9 mouse cellular contexts compared by ENCODE assay signal in genomic region chr7:144938661-144939343, GRCm38 (mm10). TPM values are rescaled to one million over a fixed set of nuclear protein-coding genes. Genes with fewer than 3 reads are reported as not detected.
DNase-seq lines count a peak whose midpoint lies in the region; ATAC-seq and TF ChIP-seq lines count a peak whose summit lies in the region.
"Had no signal": no experiment of that assay in that cellular context is flagged by ENCODE, and none has a peak within 500 bp of the region (broad histone marks: within the 10 kb centered on the region; RNA-seq: fewer than 3 reads in every experiment).

No protein-coding gene starts in this region.

- no peak for TF ChIP-seq POLR2A in liver, adult 2 months (IDR thresholded peaks at IDR 0.05; ENCODE audit: extremely low read depth, insufficient read depth, low read length)

- no peak for ATAC-seq in embryonic facial prominence, embryonic 11.5 days (replicated peaks; ENCODE audit: insufficient number of reproducible peaks, low FRiP score, low TSS enrichment, low read depth)
- no peak for ATAC-seq in hindbrain, embryonic 14.5 days (ENCODE audit: low FRiP score)
- no peak for ATAC-seq in liver, postnatal 0 days
- no peak for ATAC-seq in stomach, embryonic 16.5 days (ENCODE audit: insufficient read depth, low FRiP score)

- TF ChIP-seq CTCF in liver, adult 2 months (IDR thresholded peaks at IDR 0.05; ENCODE audit: low read depth, low read length): no peak
- no peak for TF ChIP-seq CTCF in liver, postnatal 0 days (IDR thresholded peaks at IDR 0.05; ENCODE audit: low read depth)

- WGBS in liver, adult 2 months: under 1% methylated on average over 32 of the region's 32 CpGs
- under 1% methylated on average over 32 of the region's 32 CpGs for WGBS in embryonic facial prominence, embryonic 11.5 days
- under 1% methylated on average over 32 of the region's 32 CpGs for WGBS in hindbrain, embryonic 14.5 days
- WGBS in liver, postnatal 0 days (ENCODE audit: insufficient replicate concordance): under 1% methylated on average over 31 of the region's 32 CpGs
- under 1% methylated on average over 32 of the region's 32 CpGs for WGBS in stomach, embryonic 16.5 days

- H3K4me2 ChIP-seq in embryonic facial prominence, embryonic 11.5 days (ENCODE audit: low read depth, low read length): peak overlapping the region; percentile 76
- peak overlapping the region; percentile 97 for H3K4me2 ChIP-seq in hindbrain, embryonic 14.5 days (replicated peaks)
- peak overlapping the region; percentile 95 for H3K4me2 ChIP-seq in liver, postnatal 0 days (ENCODE audit: low read depth, low read length)
- H3K4me2 ChIP-seq in stomach, embryonic 16.5 days (ENCODE audit: low read depth, low read length): peak overlapping the region; percentile 98

- no peaks in the 10 kb centered on the region for H3K9me3 ChIP-seq in embryonic facial prominence, embryonic 11.5 days (replicated peaks; ENCODE audit: control insufficient read depth, low read length)
- H3K9me3 ChIP-seq in hindbrain, embryonic 14.5 days (ENCODE audit: control insufficient read depth, low read length): no peaks in the 10 kb centered on the region
- H3K9me3 ChIP-seq in liver, postnatal 0 days (ENCODE audit: low read length): no peaks in the 10 kb centered on the region
- no peaks in the 10 kb centered on the region for H3K9me3 ChIP-seq in stomach, embryonic 16.5 days (replicated peaks; ENCODE audit: control insufficient read depth, low read length)

- DNase-seq in liver, adult 2 months (ENCODE audit: extremely low read depth, low read depth, low spot score): no peak
- DNase-seq in liver: no peak
- peak; percentile 37 for DNase-seq in embryonic facial prominence, embryonic 11.5 days (ENCODE audit: low spot score)
- no peak for DNase-seq in hindbrain, embryonic 14.5 days (ENCODE audit: low spot score)
- DNase-seq in liver, postnatal 0 days: no peak
- DNase-seq in thymus, postnatal 36 days: no peak
- no peak for DNase-seq in urinary bladder, postnatal 36 days (ENCODE audit: low spot score in 2 of 2)

- no peaks in the 10 kb centered on the region for H3K79me2 ChIP-seq in liver, adult 2 months (ENCODE audit: control insufficient read depth, insufficient read depth, low read length)

- TF ChIP-seq EP300 in liver, postnatal 0 days (IDR thresholded peaks at IDR 0.05; ENCODE audit: low read depth): no peak

- peak overlapping the region; percentile 84 for H3K9ac ChIP-seq in liver, adult 2 months (ENCODE audit: low read depth, low read length)
- peak overlapping the region; percentile 83 for H3K9ac ChIP-seq in embryonic facial prominence, embryonic 11.5 days (replicated peaks; ENCODE audit: low read length)
- H3K9ac ChIP-seq in hindbrain, embryonic 14.5 days: peak overlapping the region; percentile 60
- peak overlapping the region; percentile 61 for H3K9ac ChIP-seq in liver, postnatal 0 days (replicated peaks)
- H3K9ac ChIP-seq in stomach, embryonic 16.5 days (ENCODE audit: low read length): peak overlapping the region; percentile 71

- H3K4me1 ChIP-seq in liver, adult 2 months (ENCODE audit: control insufficient read depth, insufficient read depth, low read length): peaks cover 19% of the 10 kb centered on the region
- H3K4me1 ChIP-seq in embryonic facial prominence, embryonic 11.5 days (ENCODE audit: control insufficient read depth, insufficient read depth, low read length): no peaks in the 10 kb centered on the region; the same call in 1 of the 2 replicates
- H3K4me1 ChIP-seq in hindbrain, embryonic 14.5 days (replicated peaks; ENCODE audit: control insufficient read depth, insufficient read depth, low read length): peaks cover 57% of the 10 kb centered on the region
- H3K4me1 ChIP-seq in liver, postnatal 0 days (ENCODE audit: insufficient read depth): peaks cover 38% of the 10 kb centered on the region
- peaks cover 24% of the 10 kb centered on the region for H3K4me1 ChIP-seq in stomach, embryonic 16.5 days (ENCODE audit: control insufficient read depth, insufficient read depth, low read length)

- no peaks in the 10 kb centered on the region for H3K36me3 ChIP-seq in liver, adult 2 months (ENCODE audit: control insufficient read depth, insufficient read depth, low read length)
- peaks cover 7% of the 10 kb centered on the region; the same call in 1 of the 2 replicates for H3K36me3 ChIP-seq in embryonic facial prominence, embryonic 11.5 days (replicated peaks; ENCODE audit: control insufficient read depth, insufficient read depth, low read depth, low read length)
- no peaks in the 10 kb centered on the region for H3K36me3 ChIP-seq in hindbrain, embryonic 14.5 days (replicated peaks; ENCODE audit: control insufficient read depth, insufficient read depth)
- H3K36me3 ChIP-seq in liver, postnatal 0 days (replicated peaks; ENCODE audit: insufficient read depth, low read length): no peaks in the 10 kb centered on the region
- H3K36me3 ChIP-seq in stomach, embryonic 16.5 days (ENCODE audit: control insufficient read depth, insufficient read depth, low read length): no peaks in the 10 kb centered on the region

- no peaks in the 10 kb centered on the region for H3K27me3 ChIP-seq in liver, adult 2 months (ENCODE audit: control insufficient read depth, insufficient read depth, low read length)
- H3K27me3 ChIP-seq in embryonic facial prominence, embryonic 11.5 days (ENCODE audit: control insufficient read depth, insufficient read depth, low read length): no peaks in the 10 kb centered on the region
- H3K27me3 ChIP-seq in hindbrain, embryonic 14.5 days (ENCODE audit: control insufficient read depth, insufficient read depth, low read length): peaks cover 58% of the 10 kb centered on the region
- peaks cover 61% of the 10 kb centered on the region for H3K27me3 ChIP-seq in liver, postnatal 0 days (ENCODE audit: insufficient read depth, low read length)
- H3K27me3 ChIP-seq in stomach, embryonic 16.5 days (ENCODE audit: control insufficient read depth, insufficient read depth, low read length): no peaks in the 10 kb centered on the region

- H3K4me3 ChIP-seq in liver, adult 2 months (ENCODE audit: insufficient read depth, low read depth, low read length): peak overlapping the region; percentile 82
- H3K4me3 ChIP-seq in embryonic facial prominence, embryonic 11.5 days (ENCODE audit: low read depth, low read length): peak overlapping the region; percentile 71
- peak overlapping the region; percentile 45 for H3K4me3 ChIP-seq in hindbrain, embryonic 14.5 days (replicated peaks; ENCODE audit: low read length)
- H3K4me3 ChIP-seq in liver, postnatal 0 days (ENCODE audit: low read depth, low read length): peak overlapping the region; percentile 64
- H3K4me3 ChIP-seq in stomach, embryonic 16.5 days (replicated peaks; ENCODE audit: low read length): peak overlapping the region; percentile 57

- H3K27ac ChIP-seq in liver, adult 2 months (replicated peaks; ENCODE audit: insufficient read depth, low read depth, low read length): 0 out of 2 replicates have a peak overlapping the region, but pooled peaks have one; percentile 5
- peak overlapping the region; percentile 86 for H3K27ac ChIP-seq in embryonic facial prominence, embryonic 11.5 days (replicated peaks; ENCODE audit: low read depth, low read length)
- no peak overlapping the region for H3K27ac ChIP-seq in hindbrain, embryonic 14.5 days
- H3K27ac ChIP-seq in liver, postnatal 0 days (ENCODE audit: low read depth): 0 out of 2 replicates have a peak overlapping the region, but pooled peaks have one; percentile 6
- H3K27ac ChIP-seq in stomach, embryonic 16.5 days (ENCODE audit: low read length): peak overlapping the region; percentile 81

RNA-seq across cellular contexts. Expression of gene Ccnd1, which starts 0.9 kb away (rescaled TPM):
- 42.5 and 49.3 TPM in 2 replicates for total RNA-seq in liver, adult 2 months (2014; rRNA removed)
- 36.4 and 55.0 TPM in 2 replicates for polyA plus RNA-seq in liver, adult 2 months (2012; rRNA removed)
- polyA plus RNA-seq in embryonic facial prominence, embryonic 11.5 days (2014; fragmentation: Nextera tagmentation; extraction: Ambion mirVana): 208 and 223 TPM in 2 replicates
- 28.1 and 35.6 TPM in 2 replicates for polyA plus RNA-seq in hindbrain, embryonic 14.5 days (2014; fragmentation: Nextera tagmentation; extraction: Ambion mirVana)
- 10.1 TPM in 2 replicates for polyA plus RNA-seq in liver, postnatal 0 days (2015; fragmentation: Nextera tagmentation; extraction: Ambion mirVana)
- polyA plus RNA-seq in stomach, embryonic 16.5 days (2015; fragmentation: Nextera tagmentation; extraction: Ambion mirVana): 59.0 and 65.4 TPM in 2 replicates

RNA-seq across cellular contexts. Expression of gene LTO1, which starts 23.9 kb away (rescaled TPM):
- total RNA-seq in liver, adult 2 months (2014; rRNA removed): 8.9 and 10.6 TPM in 2 replicates
- 10.1 and 11.2 TPM in 2 replicates for polyA plus RNA-seq in liver, adult 2 months (2012; rRNA removed)
- polyA plus RNA-seq in embryonic facial prominence, embryonic 11.5 days (2014; fragmentation: Nextera tagmentation; extraction: Ambion mirVana): 21.0 and 24.5 TPM in 2 replicates
- 22.3 and 22.6 TPM in 2 replicates for polyA plus RNA-seq in hindbrain, embryonic 14.5 days (2014; fragmentation: Nextera tagmentation; extraction: Ambion mirVana)
- 6.3 and 7.0 TPM in 2 replicates for polyA plus RNA-seq in liver, postnatal 0 days (2015; fragmentation: Nextera tagmentation; extraction: Ambion mirVana)
- 27.9 and 28.6 TPM in 2 replicates for polyA plus RNA-seq in stomach, embryonic 16.5 days (2015; fragmentation: Nextera tagmentation; extraction: Ambion mirVana)

RNA-seq across cellular contexts. Expression of gene Fgf15, which starts 42.5 kb away (rescaled TPM):
- not detected in 2 replicates for total RNA-seq in liver, adult 2 months (2014; rRNA removed)
- polyA plus RNA-seq in liver, adult 2 months (2012; rRNA removed): not detected in 2 replicates
- polyA plus RNA-seq in embryonic facial prominence, embryonic 11.5 days (2014; fragmentation: Nextera tagmentation; extraction: Ambion mirVana): 25.4 and 29.1 TPM in 2 replicates
- polyA plus RNA-seq in hindbrain, embryonic 14.5 days (2014; fragmentation: Nextera tagmentation; extraction: Ambion mirVana): 13.7 and 18.5 TPM in 2 replicates
- polyA plus RNA-seq in liver, postnatal 0 days (2015; fragmentation: Nextera tagmentation; extraction: Ambion mirVana): not detected in 2 replicates
- not detected in 2 replicates for polyA plus RNA-seq in stomach, embryonic 16.5 days (2015; fragmentation: Nextera tagmentation; extraction: Ambion mirVana)
- total RNA-seq: left cerebral cortex, postnatal 10 days had no signal

Comparison
In these comparisons a context has a peak if more than half of its experiments do, and no peak if none do; other contexts are left out.
1. RNA of gene Fgf15, which starts 42.5 kb away (polyA plus RNA-seq): 25.4 to 29.1 TPM in embryonic facial prominence, embryonic 11.5 days and 13.7 to 18.5 TPM in hindbrain, embryonic 14.5 days; not detected in stomach, embryonic 16.5 days, not detected in liver, postnatal 0 days and not detected in liver, adult 2 months; every median in the first group is over 10 times any median in the second.
2. Peak in every context shown above with its lines, with median percentiles within 50 percentile points of each other: H3K4me3 ChIP-seq, H3K9ac ChIP-seq and H3K4me2 ChIP-seq.